Mouse (Mus musculus): Measurements from ENCODE around the gene Myh9. TPM values are rescaled to one million over a fixed set of nuclear protein-coding genes. Genes with fewer than 3 reads are reported as not detected.

Myh9 gene
- polyA plus RNA-seq, 1 experiment: 350 TPM

GRCm38 (mm10) chr15:77840450-77841360, 1.3 kb downstream of the Myh9 start:
- TF ChIP-seq POLR2A (IDR thresholded peaks at IDR 0.05; ENCODE audit: insufficient read depth, low read depth, low read length) (no peak), CTCF (IDR thresholded peaks at IDR 0.05; ENCODE audit: insufficient read depth, low read depth, low read length) (no peak)
- 6% methylated on average over 36 of the region's 36 CpGs for WGBS
- Histone ChIP-seq H3K4me3 (ENCODE audit: insufficient read depth, low read depth, low read length) (peak overlapping the region; percentile 73), H3K27ac (ENCODE audit: insufficient read depth, low read depth, low read length) (no peak overlapping the region), H3K4me1 (ENCODE audit: control insufficient read depth, insufficient read depth, low read length) (peaks cover 40% of the 10 kb centered on the region)

- Histone ChIP-seq H3K4me1 (ENCODE audit: control insufficient read depth, insufficient read depth, low read length) (peaks cover 39% of the 10 kb centered on the region), H3K4me3 (ENCODE audit: insufficient read depth, low read depth, low read length) (peak overlapping the region; percentile 4; the same call in 1 of the 2 replicates), H3K27ac (ENCODE audit: insufficient read depth, low read depth, low read length) (peak overlapping the region; percentile 2; the same call in 1 of the 2 replicates)
- TF ChIP-seq CTCF (IDR thresholded peaks at IDR 0.05; ENCODE audit: insufficient read depth, low read depth, low read length): no peak
- no peak for TF ChIP-seq POLR2A (IDR thresholded peaks at IDR 0.05; ENCODE audit: insufficient read depth, low read depth, low read length)
- WGBS: 14% methylated on average over 10 of the region's 10 CpGs
These were observed 2.3 kb downstream of the Myh9 start for GRCm38 (mm10) chr15:77839529-77840286.

GRCm38 (mm10) chr15:77838530-77839387, 3.2 kb downstream of the Myh9 start:
- H3K4me1 ChIP-seq (ENCODE audit: control insufficient read depth, insufficient read depth, low read length): peaks cover 42% of the 10 kb centered on the region
- TF ChIP-seq POLR2A (IDR thresholded peaks at IDR 0.05; ENCODE audit: insufficient read depth, low read depth, low read length) (no peak), CTCF (IDR thresholded peaks at IDR 0.05; ENCODE audit: insufficient read depth, low read depth, low read length) (no peak)
- no peak overlapping the region for H3K4me3 ChIP-seq (ENCODE audit: insufficient read depth, low read depth, low read length)
- no peak overlapping the region for H3K27ac ChIP-seq (ENCODE audit: insufficient read depth, low read depth, low read length)
- 34% methylated on average over 4 of the region's 4 CpGs for WGBS

- Histone ChIP-seq H3K4me3 (ENCODE audit: insufficient read depth, low read depth, low read length) (no peak overlapping the region), H3K4me1 (ENCODE audit: control insufficient read depth, insufficient read depth, low read length) (peaks cover 44% of the 10 kb centered on the region), H3K27ac (ENCODE audit: insufficient read depth, low read depth, low read length) (no peak overlapping the region)
- no peak for TF ChIP-seq CTCF (IDR thresholded peaks at IDR 0.05; ENCODE audit: insufficient read depth, low read depth, low read length)
- no peak for TF ChIP-seq POLR2A (IDR thresholded peaks at IDR 0.05; ENCODE audit: insufficient read depth, low read depth, low read length)
- 67% methylated on average over 10 of the region's 10 CpGs for WGBS
These were observed 4.4 kb downstream of the Myh9 start for GRCm38 (mm10) chr15:77837444-77838117.

GRCm38 (mm10) chr15:77836692-77837443, 5.1 kb downstream of the Myh9 start:
- no peak for TF ChIP-seq POLR2A (IDR thresholded peaks at IDR 0.05; ENCODE audit: insufficient read depth, low read depth, low read length)
- no peak for TF ChIP-seq CTCF (IDR thresholded peaks at IDR 0.05; ENCODE audit: insufficient read depth, low read depth, low read length)
- Histone ChIP-seq H3K27ac (ENCODE audit: insufficient read depth, low read depth, low read length) (no peak overlapping the region), H3K4me1 (ENCODE audit: control insufficient read depth, insufficient read depth, low read length) (peaks cover 47% of the 10 kb centered on the region), H3K4me3 (ENCODE audit: insufficient read depth, low read depth, low read length) (no peak overlapping the region)
- 69% methylated on average over 6 of the region's 6 CpGs for WGBS

GRCm38 (mm10) chr15:77835930-77836653, 5.9 kb downstream of the Myh9 start:
- TF ChIP-seq POLR2A (IDR thresholded peaks at IDR 0.05; ENCODE audit: insufficient read depth, low read depth, low read length): no peak
- TF ChIP-seq CTCF (IDR thresholded peaks at IDR 0.05; ENCODE audit: insufficient read depth, low read depth, low read length): no peak
- Histone ChIP-seq H3K4me3 (ENCODE audit: insufficient read depth, low read depth, low read length) (no peak overlapping the region), H3K27ac (ENCODE audit: insufficient read depth, low read depth, low read length) (no peak overlapping the region), H3K4me1 (ENCODE audit: control insufficient read depth, insufficient read depth, low read length) (peaks cover 47% of the 10 kb centered on the region)
- 56% methylated on average over 9 of the region's 9 CpGs for WGBS

All from olfactory bulb, adult 2 months (tissue).